ENCODE assay signal across 10 mouse cellular contexts in the genomic region with DNA sequence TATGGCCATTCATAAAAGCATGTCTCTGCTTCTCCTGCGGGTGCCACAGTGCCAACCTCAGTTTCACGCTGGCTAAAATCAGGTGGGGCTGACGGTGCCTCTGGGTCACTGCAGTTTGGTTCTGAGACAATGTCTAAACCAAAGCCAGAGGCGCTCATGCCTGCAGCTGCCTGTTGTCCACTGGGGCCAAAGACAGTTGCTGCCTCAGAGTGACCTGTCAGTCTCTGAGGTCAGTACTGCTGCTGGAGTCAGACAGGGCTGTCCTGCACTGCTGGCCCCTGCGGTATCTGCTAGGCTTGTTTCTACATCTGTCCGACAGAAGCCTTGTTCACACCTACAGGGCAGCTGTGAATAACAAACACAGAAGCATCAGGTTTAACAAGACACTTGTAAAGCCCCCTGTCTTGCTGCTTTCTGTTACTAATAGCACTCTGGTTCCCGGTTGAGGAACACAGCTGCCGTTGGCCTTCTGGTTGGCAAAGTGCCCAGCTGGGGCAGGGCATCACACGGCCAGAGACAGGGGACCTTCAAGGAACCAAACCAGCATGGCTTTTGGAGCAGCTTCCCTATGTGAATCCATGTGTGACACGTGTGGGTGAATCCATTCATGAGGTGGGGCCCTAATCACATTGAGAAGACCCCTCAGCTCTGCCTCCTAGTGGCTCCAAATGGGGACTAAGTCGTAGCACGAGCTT.
DNase-seq lines count a peak whose midpoint lies in the region; ATAC-seq lines count a peak whose summit lies in the region.
"Had no signal": no experiment of that assay in that cellular context is flagged by ENCODE, and none has a peak within 500 bp of the region (broad histone marks: within the 10 kb centered on the region; RNA-seq: fewer than 3 reads in every experiment).

No protein-coding gene starts in this region.

- peaks cover 20% of the 10 kb centered on the region for H3K4me1 ChIP-seq in neural tube, embryonic 15.5 days

- H3K4me3 ChIP-seq in neural tube, embryonic 15.5 days (replicated peaks): no peak overlapping the region
- H3K4me3 ChIP-seq: forebrain, embryonic 13.5 days had no signal

- intact Hi-C loops in left cerebral cortex, postnatal 4 days (cut with DNase I): no loop called here
- intact Hi-C loops in left cerebral cortex, postnatal 36 days (cut with DNase I): no loop called here

- no peak overlapping the region for H3K4me2 ChIP-seq in neural tube, embryonic 15.5 days
- H3K4me2 ChIP-seq: forebrain, embryonic 13.5 days had no signal

- H3K9me3 ChIP-seq in neural tube, embryonic 15.5 days (replicated peaks): no peaks in the 10 kb centered on the region
- H3K9me3 ChIP-seq: forebrain, embryonic 13.5 days had no signal

- no peak overlapping the region for H3K27ac ChIP-seq in neural tube, embryonic 15.5 days (replicated peaks)
- H3K27ac ChIP-seq: forebrain, embryonic 13.5 days had no signal

- no peak overlapping the region for H3K9ac ChIP-seq in neural tube, embryonic 15.5 days (replicated peaks)
- H3K9ac ChIP-seq: forebrain, embryonic 13.5 days had no signal

- ATAC-seq in granulocyte monocyte progenitor cell, adult 5-6 weeks (replicated peaks; ENCODE audit: poor library complexity, severe bottlenecking): 0 out of 2 replicates have a peak, but pooled peaks have one; percentile 12
- ATAC-seq in neural tube, embryonic 15.5 days (ENCODE audit: low FRiP score): no peak
- ATAC-seq: forebrain, embryonic 13.5 days had no signal

- H3K27me3 ChIP-seq in neural tube, embryonic 15.5 days (replicated peaks): 0 out of 2 replicates have a peak, but pooled peaks cover 3% of the 10 kb centered on the region
- H3K27me3 ChIP-seq: forebrain, embryonic 13.5 days had no signal

- WGBS in neural tube, embryonic 15.5 days: 60% methylated on average over 12 of the region's 12 CpGs

- no peaks in the 10 kb centered on the region for H3K36me3 ChIP-seq in neural tube, embryonic 15.5 days

- peak; percentile 57 for DNase-seq in gastrocnemius, postnatal 10 days
- DNase-seq in gastrocnemius, adult 8-10 months (ENCODE audit: low spot score in 2 of 2): no peak
- peak; percentile 72 for DNase-seq in left cerebral cortex, postnatal 4 days
- DNase-seq in left cerebral cortex, postnatal 36 days (ENCODE audit: low spot score in 2 of 2): no peak
- peak; percentile 20 for DNase-seq in ES-CJ7 (ENCODE audit: low read depth, low spot score)
- no peak for DNase-seq in thymus, postnatal 4 days
- DNase-seq: thymus, postnatal 25 days had no signal

Comparison
In these comparisons a context has a peak if more than half of its experiments do, and no peak if none do; other contexts are left out.
1. DNase-seq: peak in gastrocnemius, postnatal 10 days (single experiment), left cerebral cortex, postnatal 4 days (single experiment) and ES-CJ7 (single experiment); none in gastrocnemius, adult 8-10 months (0 of 2), left cerebral cortex, postnatal 36 days (0 of 2) and thymus, postnatal 4 days (single experiment).